Mouse (Mus musculus) hindbrain, postnatal 0 days (tissue): ENCODE data around the gene Olfr765. TPM values are rescaled to one million over a fixed set of nuclear protein-coding genes. Genes with fewer than 3 reads are reported as not detected.
"Not testable (repeated sequence)": the region's sequence is repeated elsewhere in the genome, so short reads cannot be mapped to it uniquely, and the experiment has no call there.

Experiments
- ATAC-seq: fragments of 200-750 bp; cut with Nextera tagmentation; 2 replicates; pipeline ENCODE4 v1.8.0; 2017; ENCODE audit warnings: mild to moderate bottlenecking, moderate TSS enrichment, moderate library complexity
- DNase-seq: peaks from one replicate; pipeline ENCODE4 v3.0.0-alpha.2; 2015; ENCODE audit warnings: low spot score
- H3K27ac ChIP-seq: fragments of 300-500 bp; sonication (generic); 2 replicates; pipeline ENCODE4 v1.5.1; 2014; ENCODE audit warnings: mild to moderate bottlenecking
- H3K27me3 ChIP-seq: fragments of 300-500 bp; sonication (generic); 2 replicates; pipeline ENCODE4 v1.6.1; 2014; ENCODE audit warnings: low read length, mixed read lengths; ENCODE audit not compliant: insufficient read depth
- H3K36me3 ChIP-seq: fragments of 300-500 bp; sonication (generic); 2 replicates; pipeline ENCODE4 v1.6.1; 2014; ENCODE audit warnings: low read length, mixed read lengths; ENCODE audit not compliant: insufficient read depth
- H3K4me1 ChIP-seq: fragments of 300-500 bp; sonication (generic); 2 replicates; pipeline ENCODE4 v1.6.1; 2014; ENCODE audit warnings: antibody characterized with exemption, low read length, mixed read lengths; ENCODE audit not compliant: insufficient read depth
- H3K4me2 ChIP-seq: fragments of 300-500 bp; sonication (generic); 2 replicates; pipeline ENCODE4 v1.6.1; 2014; ENCODE audit warnings: low read depth, mild to moderate bottlenecking, low read length, moderate library complexity, mixed read lengths
- H3K4me3 ChIP-seq: fragments of 300-500 bp; sonication (generic); 2 replicates; pipeline ENCODE4 v1.5.1; 2014; ENCODE audit warnings: low read length
- H3K9ac ChIP-seq: fragments of 300-500 bp; sonication (generic); replicated peaks from 2 replicates; pipeline ENCODE4 v1.6.1; 2014; ENCODE audit warnings: mild to moderate bottlenecking, low read length, moderate library complexity, mixed read lengths
- H3K9me3 ChIP-seq: fragments of 300-500 bp; sonication (generic); 2 replicates; pipeline ENCODE4 v1.6.1; 2016; ENCODE audit warnings: low read length, mixed read lengths
- CTCF ChIP-seq: IDR thresholded peaks from 2 replicates; pipeline ENCODE4 v1.5.1; 2016; ENCODE audit warnings: antibody characterized with exemption, control low read depth, low read depth
- WGBS: fragments of 180-500 bp; shearing (Covaris S2); extraction: QIAGEN DNeasy Blood & Tissue Kit; methylation state at CpG from one replicate; pipeline ENCODE4 v1.1.7; 2014; 5-methylcytosine and 5-hydroxymethylcytosine counted together
- polyA plus RNA-seq: library from polyadenylated mRNA; unstranded; fragments of >200 nt; fragmentation: Nextera tagmentation; extraction: Ambion mirVana; gene quantifications from 2 replicates; pipeline ENCODE4 v1.2.1, GENCODE M21; 2015
- total RNA-seq: library from RNA; depleted of rRNA; stranded (reverse); fragments of >200 nt; gene quantifications from 2 replicates; pipeline ENCODE4 v1.2.3, GENCODE M21; 2014; rRNA removed

Olfr765 gene
- total RNA-seq (not detected in 2 replicates), polyA plus RNA-seq (not detected in 2 replicates)

- not testable (repeated sequence) for H3K36me3 ChIP-seq, H3K4me2 ChIP-seq, ATAC-seq, H3K27ac ChIP-seq, H3K27me3 ChIP-seq, H3K9me3 ChIP-seq, DNase-seq, H3K4me3 ChIP-seq, H3K4me1 ChIP-seq, H3K9ac ChIP-seq
Measured at GRCm38 (mm10) chr10:129049898-129050297, at the start of gene Olfr765. Gene Olfr765 (minus strand): TSS chr10:129049998.

GRCm38 (mm10) chr10:129099275-129099674, 49.5 kb upstream of the Olfr765 start, which contains the start of gene Olfr768:
Gene Olfr768 (minus strand): TSS chr10:129099375.
- 81% methylated on average over 1 of the region's 1 CpGs for WGBS
- Histone ChIP-seq H3K9ac (no peak within 1 kb of the TSS), H3K27me3 (no peaks in the 10 kb centered on the region), H3K9me3 (no peaks in the 10 kb centered on the region), H3K36me3 (no peaks in the 10 kb centered on the region), H3K4me3 (no peak within 1 kb of the TSS), H3K4me2 (no peak within 1 kb of the TSS), H3K4me1 (no peaks in the 10 kb centered on the region), H3K27ac (no peak within 1 kb of the TSS)
- ATAC-seq (no peak), DNase-seq (no peak)
- no peak for TF ChIP-seq CTCF

GRCm38 (mm10) chr10:129082810-129083209, 33.0 kb upstream of the Olfr765 start, which contains the start of gene Olfr767:
Gene Olfr767 (minus strand): TSS chr10:129082910.
- H3K9me3 ChIP-seq, H3K36me3 ChIP-seq, ATAC-seq, DNase-seq, H3K9ac ChIP-seq, H3K4me3 ChIP-seq, H3K27me3 ChIP-seq, H3K27ac ChIP-seq, H3K4me2 ChIP-seq, H3K4me1 ChIP-seq: not testable (repeated sequence)

- no peak for TF ChIP-seq CTCF
- ATAC-seq = no peak
- H3K4me2 ChIP-seq = no peak within 1 kb of the TSS
- no peaks in the 10 kb centered on the region for H3K36me3 ChIP-seq
- H3K27me3 ChIP-seq = no peaks in the 10 kb centered on the region
- no peak within 1 kb of the TSS for H3K9ac ChIP-seq
- H3K9me3 ChIP-seq = no peaks in the 10 kb centered on the region
- 83% methylated on average over 2 of the region's 2 CpGs for WGBS
- H3K4me1 ChIP-seq = no peaks in the 10 kb centered on the region
- no peak within 1 kb of the TSS for H3K4me3 ChIP-seq
- DNase-seq = no peak
- no peak within 1 kb of the TSS for H3K27ac ChIP-seq
Measured at GRCm38 (mm10) chr10:129068877-129069276, 19.1 kb upstream of the Olfr765 start, which contains the start of gene Olfr766-ps1. Gene Olfr766-ps1 (minus strand): TSS chr10:129068977.

GRCm38 (mm10) chr10:129039796-129040195, 10.0 kb downstream of the Olfr765 start, which contains the start of gene Olfr764-ps1:
Gene Olfr764-ps1 (minus strand): TSS chr10:129039896.
- no peak for ATAC-seq
- H3K36me3 ChIP-seq = no peaks in the 10 kb centered on the region
- H3K27me3 ChIP-seq = no peaks in the 10 kb centered on the region
- no peak within 1 kb of the TSS for H3K9ac ChIP-seq
- H3K4me2 ChIP-seq = no peak within 1 kb of the TSS
- H3K4me1 ChIP-seq = no peaks in the 10 kb centered on the region
- DNase-seq = no peak
- WGBS = 81% methylated on average over 3 of the region's 3 CpGs
- no peak within 1 kb of the TSS for H3K4me3 ChIP-seq
- TF ChIP-seq CTCF = no peak
- H3K27ac ChIP-seq = no peak within 1 kb of the TSS
- no peaks in the 10 kb centered on the region for H3K9me3 ChIP-seq

GRCm38 (mm10) chr10:129028343-129028742, 21.5 kb downstream of the Olfr765 start:
- no peak for TF ChIP-seq CTCF
- no peak overlapping the region for H3K27ac ChIP-seq
- DNase-seq (no peak), ATAC-seq (no peak)
- no peaks in the 10 kb centered on the region for H3K36me3 ChIP-seq
- no peaks in the 10 kb centered on the region for H3K9me3 ChIP-seq
- no peak overlapping the region for H3K9ac ChIP-seq
- WGBS = 81% methylated on average over 2 of the region's 2 CpGs
- no peaks in the 10 kb centered on the region for H3K27me3 ChIP-seq
- H3K4me2 ChIP-seq = no peak overlapping the region
- no peaks in the 10 kb centered on the region for H3K4me1 ChIP-seq
- no peak overlapping the region for H3K4me3 ChIP-seq

GRCm38 (mm10) chr10:129026018-129026662, 23.7 kb downstream of the Olfr765 start:
- Histone ChIP-seq H3K36me3 (no peaks in the 10 kb centered on the region), H3K4me2 (no peak overlapping the region), H3K9me3 (no peaks in the 10 kb centered on the region), H3K4me3 (no peak overlapping the region), H3K27me3 (no peaks in the 10 kb centered on the region), H3K27ac (no peak overlapping the region), H3K4me1 (no peaks in the 10 kb centered on the region), H3K9ac (no peak overlapping the region)
- DNase-seq (peak; percentile 83), ATAC-seq (peak; percentile 78)
- WGBS = 60% methylated on average over 3 of the region's 3 CpGs
- peak; percentile 83 for TF ChIP-seq CTCF
